Mouse (Mus musculus): ENCODE results near the gene Brat1.

Brat1 gene

DNA sequence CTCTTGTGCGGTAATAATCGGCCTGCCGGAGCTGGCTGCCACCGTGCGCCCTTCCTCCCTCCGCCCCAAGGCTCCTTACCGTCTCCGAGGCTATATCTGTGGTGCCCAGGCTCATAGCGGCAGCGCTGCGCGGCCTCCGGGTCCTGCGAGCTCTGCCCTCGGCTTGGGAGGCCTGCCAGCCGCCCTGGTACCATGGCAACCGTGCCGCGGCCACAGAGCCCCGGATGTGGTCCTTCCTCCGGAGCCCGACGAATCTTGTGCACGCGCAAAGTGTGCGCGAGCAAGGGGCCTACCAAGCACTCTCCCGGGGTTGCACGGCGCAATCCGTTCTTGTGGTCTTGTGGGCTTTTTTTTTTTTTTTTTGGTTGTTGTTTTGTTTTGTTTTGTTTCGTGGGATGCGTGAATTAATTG lies 2.7 kb upstream of the Brat1 start, which contains the start of gene Iqce:
Gene Iqce (minus strand): TSS at position 276 of the 411 bp plus-strand sequence.
- peak; percentile 94 for DNase-seq (ENCODE audit: low spot score)

DNA sequence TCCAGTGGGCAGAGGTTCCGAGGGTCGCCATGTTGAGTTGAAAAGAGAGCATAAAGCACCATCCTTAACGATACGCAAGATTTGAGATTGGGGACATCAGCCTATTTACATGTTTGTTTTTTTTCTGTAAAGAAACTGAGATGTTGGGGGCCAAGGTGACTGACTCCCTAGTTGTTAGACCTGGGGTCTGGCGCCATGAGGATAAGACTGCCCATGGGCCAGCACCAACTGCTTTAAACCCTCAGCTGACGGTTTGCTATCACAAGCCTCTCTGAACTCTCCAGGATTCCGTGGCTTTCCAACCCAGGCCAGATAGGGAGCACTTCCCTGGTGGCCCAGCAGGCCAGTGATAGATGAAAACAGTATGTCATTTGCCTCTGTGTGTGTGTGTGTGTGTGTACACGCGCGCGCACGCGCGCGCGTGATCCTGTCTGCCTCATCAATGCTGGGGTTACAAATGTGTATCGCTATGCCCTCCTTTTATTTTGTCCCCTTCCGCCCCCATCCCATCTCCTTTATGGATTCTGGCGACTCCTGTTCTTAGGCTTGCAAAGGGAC lies 2.1 kb upstream of the Brat1 start:
- DNase-seq (ENCODE audit: low spot score): no peak

DNA sequence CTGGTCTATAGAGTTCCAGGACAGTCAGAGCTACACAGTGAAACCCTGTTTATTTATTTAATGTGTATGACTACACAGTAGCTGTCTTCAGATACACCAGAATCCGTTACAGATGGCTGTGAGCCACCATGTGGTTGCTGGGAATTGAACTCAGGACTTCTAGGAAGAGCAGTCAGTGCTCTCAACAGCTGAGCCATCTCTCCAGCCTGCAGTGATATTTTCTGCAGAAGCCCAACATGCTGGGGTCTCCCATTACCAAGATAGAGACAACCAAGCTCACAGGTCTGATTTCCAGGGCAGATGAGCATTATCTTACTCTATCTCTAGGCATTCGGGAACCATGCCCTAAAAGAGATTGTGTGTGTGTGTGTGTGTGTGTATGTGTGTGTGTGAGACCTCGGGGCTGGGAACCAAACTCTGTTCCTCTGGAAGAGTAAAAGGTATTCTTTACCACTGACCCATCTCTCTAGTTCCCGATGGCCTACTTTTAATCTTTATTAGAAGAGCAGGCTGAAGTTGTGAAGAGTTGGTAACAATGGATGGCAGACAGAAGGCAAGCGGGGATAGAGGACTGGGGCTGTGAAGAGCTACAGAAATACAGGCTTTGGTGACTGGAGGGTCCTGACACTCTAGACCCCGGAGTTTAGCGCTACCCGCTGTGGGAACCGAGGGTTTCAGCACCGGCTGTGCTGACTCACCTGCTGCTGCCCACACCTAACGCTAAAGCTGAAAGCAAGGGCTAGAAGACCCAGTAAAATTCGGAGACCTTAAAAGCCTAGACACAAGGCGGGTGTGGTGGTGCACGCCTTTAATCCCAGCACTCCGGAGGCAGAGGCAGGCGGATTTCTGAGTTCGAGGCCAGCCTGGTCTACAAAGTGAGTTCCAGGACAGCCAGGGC lies 1.1 kb upstream of the Brat1 start:
- peak; percentile 27 for DNase-seq (ENCODE audit: low spot score)

DNA sequence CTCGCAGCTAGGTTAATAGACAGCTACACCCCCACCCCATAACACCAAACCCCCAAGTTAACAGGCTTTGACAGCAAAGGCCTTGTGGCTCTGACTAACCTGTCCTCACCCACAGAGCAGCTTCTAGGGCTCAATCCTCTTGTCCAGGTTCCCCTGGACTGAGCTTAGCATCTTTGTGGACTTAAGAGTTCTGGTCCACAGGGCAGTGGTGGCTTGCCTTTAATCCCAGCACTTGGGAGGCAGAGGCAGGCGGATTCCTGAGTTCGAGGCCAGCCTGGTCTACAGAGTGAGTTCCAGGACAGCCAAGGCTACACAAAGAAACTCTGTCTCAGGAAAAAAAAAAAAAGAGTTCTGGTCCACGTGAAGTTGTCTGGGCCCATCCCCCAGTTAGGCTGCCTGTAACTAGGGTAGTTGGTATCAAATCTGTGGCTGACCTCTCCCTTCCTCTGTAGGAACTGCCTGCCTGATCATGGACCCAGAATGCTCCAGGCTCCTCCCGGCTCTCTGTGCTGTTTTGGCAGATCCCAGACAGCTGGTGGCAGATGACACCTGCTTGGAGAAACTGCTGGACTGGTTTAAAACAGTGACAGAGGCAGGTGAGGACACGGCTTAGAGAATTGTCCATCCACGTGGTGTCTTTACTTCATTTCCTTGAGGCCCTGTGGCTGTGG lies 825 bp downstream of the Brat1 start:
- peak; percentile 33 for DNase-seq (ENCODE audit: low spot score)

DNA sequence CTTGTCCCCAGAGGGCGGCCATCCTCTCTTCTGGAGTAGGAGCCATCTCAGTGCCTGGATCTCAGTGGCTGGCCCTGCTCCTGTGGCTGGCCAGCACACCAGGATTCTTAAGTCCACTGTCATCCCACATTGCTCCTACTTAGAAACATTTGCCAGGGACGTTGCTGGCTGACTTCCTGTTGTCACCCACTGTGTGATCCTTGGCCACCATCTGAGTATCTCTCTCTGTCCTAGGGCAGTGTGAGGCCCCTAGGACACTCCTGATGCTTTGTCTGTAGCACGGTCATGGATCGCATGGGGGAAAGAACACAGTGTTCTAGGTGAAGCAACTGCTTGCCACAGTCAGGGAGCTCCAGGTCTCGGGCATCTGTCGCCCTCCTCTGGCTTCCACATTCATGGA lies 5.5 kb downstream of the Brat1 start:
- no peak for DNase-seq (ENCODE audit: low spot score)

- DNase-seq (ENCODE audit: low spot score): no peak
Measured at GRCm38 (mm10) chr5:140711040-140711439, 6.2 kb downstream of the Brat1 start.

DNA sequence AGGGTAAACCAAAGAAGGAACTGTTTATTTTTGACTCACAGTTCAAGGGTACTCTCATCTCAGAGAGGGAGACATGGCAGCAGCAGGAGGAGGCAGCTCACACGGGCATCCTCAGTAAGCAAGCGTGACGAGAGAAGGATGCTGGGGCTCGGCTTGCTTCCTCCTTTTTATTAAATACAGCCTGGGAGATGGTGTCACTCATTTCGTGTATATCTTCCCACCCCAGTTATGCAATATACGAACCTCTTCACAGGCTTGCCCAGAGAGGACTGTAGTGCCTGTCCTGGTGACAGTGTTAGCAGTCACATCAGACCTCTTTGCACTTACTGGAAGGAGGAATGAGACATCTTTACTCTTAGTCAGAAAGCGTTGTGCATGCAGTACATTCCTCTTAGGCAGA lies 16.0 kb downstream of the Brat1 start:
- DNase-seq (ENCODE audit: low spot score): no peak

DNA sequence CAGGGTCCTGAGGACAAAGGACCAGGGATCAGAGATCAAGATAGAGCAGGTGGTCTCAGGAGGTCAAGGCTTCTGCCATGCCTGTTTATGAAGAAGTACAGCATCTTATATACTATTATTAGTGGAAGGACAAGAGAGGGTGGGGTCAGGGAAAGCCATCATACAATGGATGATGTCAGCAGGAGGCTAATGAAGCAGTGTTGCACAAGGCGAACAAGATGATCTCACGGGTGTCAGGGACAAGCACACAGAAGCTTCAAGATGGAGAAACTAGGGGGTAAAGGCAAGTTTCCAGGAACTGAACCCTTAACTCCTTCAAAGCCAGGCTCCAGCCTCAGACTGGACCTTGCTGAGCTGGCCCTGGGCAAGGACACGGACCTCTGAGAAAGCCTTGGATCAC lies 17.3 kb downstream of the Brat1 start:
- no peak for DNase-seq (ENCODE audit: low spot score)

DNA sequence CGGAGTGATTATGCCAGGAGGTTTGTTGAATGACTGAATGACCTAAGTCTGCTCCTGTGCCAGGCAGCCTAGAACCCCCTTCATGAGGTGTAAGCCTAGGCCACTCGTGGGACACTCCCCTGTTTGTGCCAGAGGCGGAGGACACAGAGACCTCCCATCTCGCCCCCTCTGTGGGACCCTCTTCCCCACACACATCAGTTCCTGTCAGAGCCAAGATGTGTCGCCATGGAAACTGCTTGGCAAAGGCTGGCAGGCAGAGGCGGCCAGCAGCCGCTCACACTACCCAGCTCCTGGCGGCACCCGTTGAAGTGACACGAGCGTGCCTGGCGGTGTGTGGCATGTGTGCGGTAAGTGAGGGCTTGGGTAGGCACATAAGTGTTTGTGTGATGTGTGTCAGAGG lies 19.0 kb downstream of the Brat1 start, which contains the start of gene Amz1:
Gene Amz1 (plus strand): TSS at position 306 of the 400 bp plus-strand sequence.
- no peak for DNase-seq (ENCODE audit: low spot score)

- no peak for DNase-seq (ENCODE audit: low spot score)
Measured at GRCm38 (mm10) chr5:140726062-140726839, 21.4 kb downstream of the Brat1 start.

DNA sequence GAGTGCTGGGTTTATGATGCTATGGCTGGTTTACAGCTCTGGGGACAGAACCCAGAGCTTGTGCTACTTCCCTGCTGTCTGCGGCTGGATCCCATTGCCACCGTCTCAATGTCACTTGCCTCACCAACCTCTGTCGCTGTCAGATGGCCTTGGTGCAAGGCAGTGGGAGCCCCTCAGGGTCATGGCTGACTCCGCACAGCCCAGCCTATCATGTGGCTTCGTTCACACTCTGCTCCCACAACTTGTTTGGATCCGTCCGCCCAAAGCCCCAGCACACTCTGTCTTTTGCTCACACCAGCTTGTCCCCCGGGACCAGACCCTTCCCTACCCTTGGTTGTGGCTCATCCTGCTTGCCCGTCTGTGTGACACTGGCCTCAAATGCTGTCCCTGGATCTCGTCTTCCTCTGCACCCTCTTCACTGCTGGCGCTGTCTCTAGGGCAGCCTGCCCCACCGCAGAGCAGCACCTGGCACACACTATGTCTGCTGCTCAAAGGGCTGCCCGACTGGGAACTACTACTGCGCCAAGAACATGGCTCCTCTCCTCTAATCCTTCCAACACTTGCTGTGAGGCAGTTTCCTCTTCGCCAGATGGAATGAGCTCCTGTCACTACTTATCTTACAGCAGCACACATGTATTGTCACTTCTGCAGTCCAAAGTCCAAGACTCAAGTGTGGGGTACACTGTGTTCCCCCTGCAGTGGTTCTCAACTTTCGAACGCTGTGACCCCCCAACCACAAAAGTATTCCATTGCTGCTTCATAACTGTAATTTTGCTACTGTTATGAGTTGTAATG lies 22.3 kb downstream of the Brat1 start:
- DNase-seq (ENCODE audit: low spot score): no peak

GRCm38 (mm10) chr5:140731040-140731797 lies 26.4 kb downstream of the Brat1 start:
- DNase-seq (ENCODE audit: low spot score): no peak

DNA sequence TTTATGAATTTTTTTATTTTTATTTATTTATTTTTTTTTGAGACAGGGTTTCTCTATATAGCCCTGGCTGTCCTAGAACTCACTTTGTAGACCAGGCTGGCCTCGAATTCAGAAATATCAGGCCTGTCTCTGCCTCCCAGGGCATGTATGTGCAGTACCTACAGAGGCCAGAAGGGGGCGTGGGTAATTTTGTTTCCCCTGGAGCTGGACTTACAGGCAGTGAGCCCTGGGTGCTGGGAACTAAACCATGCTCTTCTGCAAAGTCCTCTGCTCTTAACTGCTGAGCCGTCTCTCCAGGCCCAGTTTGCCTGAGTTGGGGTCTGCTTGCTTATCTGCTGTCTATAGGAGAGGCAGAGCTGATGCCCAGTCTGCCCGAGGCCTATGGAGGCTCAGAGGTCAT lies 27.4 kb downstream of the Brat1 start:
- no peak for DNase-seq (ENCODE audit: low spot score)

DNA sequence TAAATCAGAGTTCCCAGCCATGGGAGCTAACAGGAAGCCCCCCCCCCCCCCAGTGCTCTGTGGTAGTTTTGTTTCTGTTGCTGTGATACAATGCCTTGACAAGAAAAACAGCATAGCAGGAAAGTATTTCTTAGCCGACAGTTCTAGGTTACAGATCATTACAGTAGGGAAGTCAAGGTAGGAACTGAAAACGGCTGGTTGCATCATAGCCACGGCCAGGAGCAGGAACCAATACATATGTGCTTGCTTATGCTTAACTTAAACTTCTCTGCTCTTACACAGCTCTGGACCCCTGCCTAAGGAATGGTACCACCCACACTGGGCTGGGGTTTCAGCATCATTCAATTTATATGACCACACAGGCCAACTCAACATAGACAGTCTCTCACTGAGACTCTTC lies 28.5 kb downstream of the Brat1 start:
- no peak for DNase-seq (ENCODE audit: low spot score)

- DNase-seq (ENCODE audit: low spot score): no peak
Measured at GRCm38 (mm10) chr5:140735297-140735696, 30.5 kb downstream of the Brat1 start.

GRCm38 (mm10) chr5:140736166-140736565 lies 31.4 kb downstream of the Brat1 start:
- DNase-seq (ENCODE audit: low spot score): no peak

- no peak for DNase-seq (ENCODE audit: low spot score)
Measured at GRCm38 (mm10) chr5:140739813-140740212, 35.0 kb downstream of the Brat1 start.

GRCm38 (mm10) chr5:140741040-140741439 lies 36.2 kb downstream of the Brat1 start:
- DNase-seq (ENCODE audit: low spot score): no peak

DNA sequence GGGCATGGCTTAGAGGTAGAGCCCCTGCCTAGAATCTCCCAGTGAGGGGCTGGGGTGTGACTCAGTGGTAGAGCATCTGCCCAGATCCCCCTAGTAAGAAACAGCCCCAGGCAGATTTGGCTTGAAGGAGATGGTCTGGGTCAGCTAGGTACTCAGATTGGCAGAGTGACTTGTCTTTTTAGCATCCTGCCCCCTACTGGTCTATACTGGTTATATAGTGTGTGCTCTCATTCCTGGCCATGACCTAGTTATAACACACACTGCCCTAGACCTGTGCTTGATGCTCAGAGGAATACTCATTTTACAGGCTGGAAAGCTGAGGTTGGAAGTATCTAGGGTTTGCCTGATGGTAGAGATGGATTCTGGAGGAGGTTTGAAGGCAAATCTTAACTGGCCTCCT lies 37.1 kb downstream of the Brat1 start:
- no peak for DNase-seq (ENCODE audit: low spot score)

DNA sequence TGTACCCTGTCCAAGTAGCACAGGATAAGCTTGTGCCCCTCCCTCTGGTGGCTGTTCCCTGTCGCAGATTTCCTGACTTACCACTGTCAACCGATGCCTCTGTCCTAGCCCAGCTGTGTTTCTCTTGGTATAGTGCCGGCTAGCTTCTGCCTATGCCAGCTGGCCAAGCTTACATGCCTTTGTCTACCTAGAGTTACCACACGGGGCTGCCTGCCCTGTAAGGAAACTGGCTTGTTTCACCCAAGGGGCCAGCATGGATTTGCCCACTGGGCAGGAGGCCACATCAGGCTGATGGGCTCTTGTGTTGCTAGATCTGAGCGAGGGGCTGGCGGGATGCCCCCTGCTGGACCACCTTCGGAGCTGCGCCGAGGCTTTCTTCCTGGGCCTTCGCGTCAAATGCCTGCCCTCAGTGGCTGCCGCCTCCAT lies 38.9 kb downstream of the Brat1 start:
- DNase-seq (ENCODE audit: low spot score): no peak

GRCm38 (mm10) chr5:140748425-140748824 lies 43.6 kb downstream of the Brat1 start:
- no peak for DNase-seq (ENCODE audit: low spot score)
